Mouse (Mus musculus): ENCODE data around the gene Aida. TPM values are rescaled to one million over a fixed set of nuclear protein-coding genes. Genes with fewer than 3 reads are reported as not detected.
"Not testable (repeated sequence)": the region's sequence is repeated elsewhere in the genome, so short reads cannot be mapped to it uniquely, and the experiment has no call there.

Gene Aida
- polyA plus RNA-seq, 1 experiment from 2014 or later: 25.2 TPM

DNA sequence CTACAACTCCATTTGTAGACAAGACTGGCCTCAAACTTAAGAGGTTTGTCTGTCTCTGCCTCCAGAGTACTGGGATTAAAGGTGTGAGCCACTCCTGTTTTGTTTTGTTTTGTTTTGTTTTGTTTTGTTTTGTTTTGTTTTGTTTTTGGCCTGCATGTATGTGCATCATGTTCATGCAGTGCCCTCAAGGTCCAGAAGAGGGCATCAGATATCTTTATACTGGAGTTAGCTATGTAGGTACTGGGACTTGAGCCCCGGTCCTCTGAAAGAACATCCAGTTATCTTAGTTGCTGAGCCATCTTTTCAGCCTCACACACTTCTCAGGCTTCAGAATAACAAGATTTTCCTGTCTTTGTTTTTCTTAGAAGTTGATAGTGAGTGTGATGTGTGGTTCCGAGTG, 19.4 kb downstream of the Aida start:
- Histone ChIP-seq H3K36me3 (ENCODE audit: insufficient read depth) (peaks cover 77% of the 10 kb centered on the region), H3K27me3 (ENCODE audit: insufficient read depth, low read length) (no peaks in the 10 kb centered on the region), H3K27ac (ENCODE audit: low read depth) (no peak overlapping the region), H3K4me2 (no peak overlapping the region), H3K9me3 (ENCODE audit: low read depth, low read length) (no peaks in the 10 kb centered on the region), H3K9ac (no peak overlapping the region), H3K4me3 (ENCODE audit: low read depth, low read length) (no peak overlapping the region), H3K4me1 (ENCODE audit: insufficient read depth) (no peaks in the 10 kb centered on the region)
- 86% methylated on average over 2 of the region's 2 CpGs for WGBS
- peak; percentile 30; the same call in 1 of the 2 replicates for TF ChIP-seq CTCF (IDR thresholded peaks at IDR 0.05; ENCODE audit: low read depth)
- DNase-seq (peak; percentile 44), ATAC-seq (ENCODE audit: insufficient read depth) (no peak)

DNA sequence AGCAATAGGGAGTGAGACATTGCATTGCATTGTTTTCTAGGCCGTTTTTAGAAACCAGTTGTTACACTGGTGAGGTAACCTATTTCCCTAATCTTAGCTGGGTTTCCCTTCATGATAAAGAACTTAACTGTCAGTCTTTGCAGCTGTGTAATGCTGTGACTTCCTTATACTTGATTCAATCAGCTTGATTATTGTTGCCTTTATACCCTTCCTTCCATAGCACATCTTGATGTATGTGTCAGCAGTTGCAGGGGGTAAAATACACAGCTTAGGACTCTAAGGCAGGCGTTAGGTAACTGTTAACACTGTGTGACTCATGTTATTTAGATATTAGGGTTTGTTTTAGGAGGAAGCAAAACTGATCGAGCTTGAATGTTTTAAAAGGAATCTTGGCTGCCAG, 24.3 kb downstream of the Aida start:
- 64% methylated on average over 3 of the region's 3 CpGs for WGBS
- Histone ChIP-seq H3K9ac (no peak overlapping the region), H3K36me3 (ENCODE audit: insufficient read depth) (peaks cover 71% of the 10 kb centered on the region), H3K4me3 (ENCODE audit: low read depth, low read length) (no peak overlapping the region), H3K4me2 (no peak overlapping the region), H3K9me3 (ENCODE audit: low read depth, low read length) (0 out of 2 replicates have a peak, but pooled peaks cover 2% of the 10 kb centered on the region), H3K27ac (ENCODE audit: low read depth) (no peak overlapping the region), H3K27me3 (ENCODE audit: insufficient read depth, low read length) (no peaks in the 10 kb centered on the region), H3K4me1 (ENCODE audit: insufficient read depth) (no peaks in the 10 kb centered on the region)
- TF ChIP-seq CTCF (IDR thresholded peaks at IDR 0.05; ENCODE audit: low read depth): no peak
- no peak for ATAC-seq (ENCODE audit: insufficient read depth)
- no peak for DNase-seq

DNA sequence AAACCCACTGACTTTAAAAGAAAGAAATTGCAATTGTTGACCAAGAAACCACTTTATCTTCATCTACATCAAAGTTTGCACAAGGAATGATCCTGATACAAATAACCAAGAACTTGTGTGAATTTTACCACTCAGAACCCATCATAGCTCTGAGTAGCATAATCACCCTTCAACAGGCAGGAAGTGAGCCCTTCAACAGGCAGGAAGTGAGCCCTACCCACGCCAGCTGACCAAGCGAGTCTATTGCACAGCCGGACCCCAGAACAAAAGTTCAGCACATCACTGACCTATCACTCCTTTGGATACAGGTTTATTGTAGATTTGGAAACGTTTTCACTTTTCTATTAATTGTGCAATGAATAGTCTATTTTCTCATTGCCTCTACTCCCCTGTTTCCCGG, 26.1 kb downstream of the Aida start:
- 87% methylated on average over 5 of the region's 5 CpGs for WGBS
- DNase-seq; ATAC-seq (ENCODE audit: insufficient read depth); H3K4me2 ChIP-seq; H3K4me1 ChIP-seq (ENCODE audit: insufficient read depth); H3K9me3 ChIP-seq (ENCODE audit: low read depth, low read length); H3K4me3 ChIP-seq (ENCODE audit: low read depth, low read length); H3K27me3 ChIP-seq (ENCODE audit: insufficient read depth, low read length); H3K27ac ChIP-seq (ENCODE audit: low read depth); H3K9ac ChIP-seq: not testable (repeated sequence)
- H3K36me3 ChIP-seq (ENCODE audit: insufficient read depth): peaks cover 71% of the 10 kb centered on the region

DNA sequence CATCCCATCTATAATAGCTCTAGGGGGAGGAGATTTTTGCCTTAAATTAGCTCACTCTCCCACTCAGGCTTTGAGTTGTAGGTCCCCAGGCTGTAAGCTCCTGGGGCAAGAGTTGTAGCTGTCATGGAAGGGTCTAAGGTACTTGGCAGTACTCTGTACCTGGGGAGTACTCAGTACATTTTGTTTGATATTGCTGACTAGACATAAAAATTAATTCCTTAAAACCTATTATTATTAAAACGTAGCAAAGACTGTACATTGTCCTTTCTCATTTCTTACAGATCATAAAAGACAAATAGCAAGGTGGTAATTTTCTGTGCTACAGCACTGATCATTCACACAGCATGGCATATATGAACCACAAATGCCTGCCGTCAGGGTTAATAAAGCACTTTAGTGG, 27.5 kb downstream of the Aida start:
- Histone ChIP-seq H3K27ac (ENCODE audit: low read depth) (no peak overlapping the region), H3K27me3 (ENCODE audit: insufficient read depth, low read length) (no peaks in the 10 kb centered on the region), H3K4me1 (ENCODE audit: insufficient read depth) (no peaks in the 10 kb centered on the region), H3K4me3 (ENCODE audit: low read depth, low read length) (no peak overlapping the region), H3K9ac (no peak overlapping the region), H3K36me3 (ENCODE audit: insufficient read depth) (peaks cover 75% of the 10 kb centered on the region), H3K9me3 (ENCODE audit: low read depth, low read length) (0 out of 2 replicates have a peak, but pooled peaks cover 2% of the 10 kb centered on the region), H3K4me2 (no peak overlapping the region)
- DNase-seq: no peak
- no peak for ATAC-seq (ENCODE audit: insufficient read depth)
- TF ChIP-seq CTCF (IDR thresholded peaks at IDR 0.05; ENCODE audit: low read depth): no peak
- WGBS: 88% methylated on average over 2 of the region's 2 CpGs

DNA sequence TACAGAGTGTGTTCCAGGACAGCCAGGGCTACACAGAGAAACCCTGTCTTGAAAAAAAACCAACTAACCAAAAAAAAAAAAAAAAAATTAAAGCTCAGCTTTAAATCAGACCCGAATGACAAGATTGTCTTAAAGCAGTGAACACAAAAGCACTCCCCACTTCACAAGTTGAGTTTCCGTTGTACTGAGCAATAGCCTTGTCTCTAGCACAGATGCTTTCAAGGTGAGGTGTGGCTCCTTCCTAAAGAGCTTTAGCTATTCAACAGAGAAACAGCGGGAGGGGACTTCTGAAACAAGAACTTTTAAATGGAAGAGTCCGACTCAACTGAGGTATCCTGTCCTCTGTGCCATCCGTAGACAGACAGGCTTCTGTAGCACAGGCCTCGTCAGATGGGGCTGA, 28.0 kb downstream of the Aida start:
- Histone ChIP-seq H3K36me3 (ENCODE audit: insufficient read depth) (peaks cover 75% of the 10 kb centered on the region), H3K9me3 (ENCODE audit: low read depth, low read length) (0 out of 2 replicates have a peak, but pooled peaks cover 2% of the 10 kb centered on the region), H3K27me3 (ENCODE audit: insufficient read depth, low read length) (no peaks in the 10 kb centered on the region), H3K4me3 (ENCODE audit: low read depth, low read length) (no peak overlapping the region), H3K27ac (ENCODE audit: low read depth) (no peak overlapping the region), H3K4me2 (no peak overlapping the region), H3K4me1 (ENCODE audit: insufficient read depth) (no peaks in the 10 kb centered on the region), H3K9ac (no peak overlapping the region)
- no peak for ATAC-seq (ENCODE audit: insufficient read depth)
- 94% methylated on average over 6 of the region's 6 CpGs for WGBS
- TF ChIP-seq CTCF (IDR thresholded peaks at IDR 0.05; ENCODE audit: low read depth): no peak
- no peak for DNase-seq

DNA sequence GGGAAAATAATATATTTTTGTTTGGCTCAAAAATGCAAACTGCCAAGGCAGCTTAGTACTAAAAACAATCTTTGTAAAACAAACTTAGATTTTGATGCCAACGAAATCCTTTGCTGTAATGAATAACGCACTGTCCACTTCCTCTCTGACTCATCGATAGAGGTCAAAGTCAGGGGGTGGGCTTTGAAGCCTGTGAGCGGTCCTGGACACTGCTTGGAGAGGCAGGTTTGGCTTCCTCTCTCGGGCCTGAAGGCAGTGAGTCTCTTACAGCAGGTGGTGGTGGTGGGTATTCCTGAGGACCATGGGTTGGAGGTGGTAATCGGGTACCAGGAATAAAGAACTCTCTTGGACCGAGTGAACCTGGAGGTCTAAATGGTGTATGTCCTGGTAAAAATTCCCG, 30.8 kb downstream of the Aida start:
- 89% methylated on average over 8 of the region's 8 CpGs for WGBS
- no peak for TF ChIP-seq CTCF (IDR thresholded peaks at IDR 0.05; ENCODE audit: low read depth)
- Histone ChIP-seq H3K4me1 (ENCODE audit: insufficient read depth) (no peaks in the 10 kb centered on the region), H3K27me3 (ENCODE audit: insufficient read depth, low read length) (no peaks in the 10 kb centered on the region), H3K27ac (ENCODE audit: low read depth) (no peak overlapping the region), H3K9me3 (ENCODE audit: low read depth, low read length) (0 out of 2 replicates have a peak, but pooled peaks cover 2% of the 10 kb centered on the region), H3K36me3 (ENCODE audit: insufficient read depth) (peaks cover 82% of the 10 kb centered on the region), H3K9ac (no peak overlapping the region), H3K4me3 (ENCODE audit: low read depth, low read length) (no peak overlapping the region), H3K4me2 (no peak overlapping the region)
- no peak for DNase-seq
- no peak for ATAC-seq (ENCODE audit: insufficient read depth)

DNA sequence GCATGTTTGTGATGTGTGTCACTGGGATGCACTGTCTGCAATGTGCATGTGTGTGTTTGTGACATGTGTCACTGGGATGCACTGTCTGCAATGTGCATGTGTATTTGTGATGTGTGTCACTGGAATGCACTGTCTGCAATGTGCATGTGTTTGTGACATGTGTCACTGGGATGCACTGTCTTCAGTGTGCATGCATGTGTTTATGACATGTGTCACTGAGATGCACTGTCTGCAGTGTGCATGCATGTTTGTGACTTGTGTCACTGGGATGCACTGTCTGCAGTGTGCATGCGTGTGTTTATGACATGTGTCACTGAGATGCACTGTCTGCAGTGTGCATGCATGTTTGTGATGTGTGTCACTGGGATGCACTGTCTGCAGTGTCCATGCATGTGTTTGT, 46.5 kb downstream of the Aida start:
- H3K27ac ChIP-seq (ENCODE audit: low read depth); H3K9ac ChIP-seq; H3K4me1 ChIP-seq (ENCODE audit: insufficient read depth); H3K4me3 ChIP-seq (ENCODE audit: low read depth, low read length); ATAC-seq (ENCODE audit: insufficient read depth); H3K27me3 ChIP-seq (ENCODE audit: insufficient read depth, low read length); H3K4me2 ChIP-seq; H3K9me3 ChIP-seq (ENCODE audit: low read depth, low read length); DNase-seq: not testable (repeated sequence)
- WGBS: 92% methylated on average over 1 of the region's 1 CpGs
- H3K36me3 ChIP-seq (ENCODE audit: insufficient read depth): peaks cover 49% of the 10 kb centered on the region

All from lung, embryonic 14.5 days (tissue).